Mouse (Mus musculus): Measurements from ENCODE around the gene Arhgap27. TPM values are rescaled to one million over a fixed set of nuclear protein-coding genes. Genes with fewer than 3 reads are reported as not detected.

Gene Arhgap27
- polyA plus RNA-seq, 1 experiment from 2014 or later, result 17.8 TPM

DNA sequence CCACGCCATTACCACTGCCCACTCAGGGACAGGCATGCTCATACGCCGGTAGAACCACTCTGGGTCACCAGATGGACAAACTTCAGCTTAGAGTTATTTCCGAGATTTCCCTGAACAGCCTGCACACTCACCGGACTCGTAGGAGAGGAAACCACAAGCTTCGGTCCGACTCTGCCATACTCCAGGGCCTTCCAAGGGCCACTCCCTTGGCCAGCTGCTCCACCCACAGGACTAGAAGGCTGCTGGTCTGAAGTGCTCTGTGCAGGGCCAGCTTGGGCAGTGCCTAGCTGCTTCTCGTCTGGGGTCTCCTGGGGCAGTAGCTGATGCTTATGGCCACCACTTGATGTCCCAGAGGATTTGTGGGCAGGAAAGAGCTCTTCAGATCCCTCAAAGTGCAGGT is 23.3 kb upstream of the Arhgap27 start:
- 83% methylated on average over 9 of the region's 9 CpGs for whole genome bisulfite sequencing
- ATAC-seq (ENCODE audit: low FRiP score, low TSS enrichment), result no peak

DNA sequence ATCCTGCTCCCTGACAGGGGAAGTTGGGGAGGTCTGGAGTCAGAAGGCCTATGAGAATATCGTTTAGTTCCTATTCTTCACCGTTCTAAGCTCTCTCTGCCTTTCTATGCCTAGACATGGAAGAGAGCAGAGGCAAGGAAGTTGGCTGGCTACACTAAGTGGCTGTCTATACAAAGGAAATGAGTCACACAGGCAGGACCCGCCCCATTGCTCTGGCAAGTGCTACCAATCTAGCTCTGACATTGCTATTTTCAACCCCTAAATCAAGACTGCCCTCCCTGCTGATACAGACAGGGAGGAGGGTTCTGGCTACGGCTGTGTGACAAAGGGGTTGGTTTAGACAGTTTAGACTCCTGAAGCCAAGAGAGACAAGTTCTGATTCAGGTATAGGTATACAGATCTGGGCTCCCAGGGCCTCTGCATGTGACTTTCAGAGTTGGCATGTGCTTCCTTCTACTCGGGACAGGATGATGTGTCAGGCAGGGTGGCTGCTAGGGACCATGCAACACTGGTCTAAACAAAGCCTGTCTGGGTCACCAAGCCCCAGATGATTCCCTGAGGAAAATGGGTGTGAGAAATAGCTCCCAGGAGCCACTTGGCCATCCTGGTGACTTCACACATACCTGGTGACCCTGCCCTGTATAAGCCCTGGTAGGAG is 18.6 kb upstream of the Arhgap27 start:
- Histone ChIP-seq H3K9ac (replicated peaks; ENCODE audit: low read length) (no peak overlapping the region), H3K4me2 (replicated peaks; ENCODE audit: low read depth, low read length) (no peak overlapping the region), H3K4me3 (ENCODE audit: low read length) (no peak overlapping the region), H3K27me3 (ENCODE audit: insufficient read depth, low read length) (no peaks in the 10 kb centered on the region), H3K36me3 (ENCODE audit: insufficient read depth, low read length) (peaks cover 19% of the 10 kb centered on the region), H3K4me1 (ENCODE audit: insufficient read depth, low read length) (peaks cover 12% of the 10 kb centered on the region), H3K9me3 (ENCODE audit: low read length) (no peaks in the 10 kb centered on the region), H3K27ac (ENCODE audit: low read length) (peak overlapping the region; percentile 54; the same call in 1 of the 2 replicates)
- peak; percentile 66 for ATAC-seq (ENCODE audit: low FRiP score, low TSS enrichment)
- WGBS, result 54% methylated on average over 5 of the region's 5 CpGs

More for the DNA sequence above, 23.3 kb upstream of the Arhgap27 start:
- H3K4me3 ChIP-seq (ENCODE audit: low read length), result no peak overlapping the region
- peaks cover 14% of the 10 kb centered on the region; the same call in 1 of the 2 replicates for H3K36me3 ChIP-seq (ENCODE audit: insufficient read depth, low read length)
- H3K9ac ChIP-seq (replicated peaks; ENCODE audit: low read length), result no peak overlapping the region
- no peak overlapping the region for H3K4me2 ChIP-seq (replicated peaks; ENCODE audit: low read depth, low read length)
- H3K27me3 ChIP-seq (ENCODE audit: insufficient read depth, low read length), result no peaks in the 10 kb centered on the region
- H3K4me1 ChIP-seq (ENCODE audit: insufficient read depth, low read length), result peaks cover 20% of the 10 kb centered on the region
- no peaks in the 10 kb centered on the region for H3K9me3 ChIP-seq (ENCODE audit: low read length)
- H3K27ac ChIP-seq (ENCODE audit: low read length), result no peak overlapping the region

DNA sequence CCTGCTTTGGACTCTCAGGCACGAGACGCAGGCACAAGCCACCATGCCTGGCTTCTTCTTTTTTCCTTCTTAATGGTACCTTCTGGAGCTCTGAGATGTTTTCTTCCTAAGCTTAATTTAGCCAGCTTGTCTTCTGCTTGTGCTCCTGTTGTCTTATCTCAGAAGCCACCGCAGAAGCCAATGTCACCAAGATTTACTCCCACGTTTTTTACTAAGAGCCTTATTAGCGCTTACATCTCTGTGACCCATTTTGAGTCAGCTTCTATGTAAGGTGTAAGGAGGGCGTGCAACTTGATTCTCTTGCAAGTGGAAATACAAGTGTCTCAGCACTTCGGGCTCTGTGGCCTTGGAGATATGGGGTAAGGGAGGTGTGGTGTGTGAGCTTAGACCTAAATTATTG is 18.0 kb upstream of the Arhgap27 start:
- H3K27ac ChIP-seq (ENCODE audit: low read length), result peak overlapping the region; percentile 36; the same call in 1 of the 2 replicates

DNA sequence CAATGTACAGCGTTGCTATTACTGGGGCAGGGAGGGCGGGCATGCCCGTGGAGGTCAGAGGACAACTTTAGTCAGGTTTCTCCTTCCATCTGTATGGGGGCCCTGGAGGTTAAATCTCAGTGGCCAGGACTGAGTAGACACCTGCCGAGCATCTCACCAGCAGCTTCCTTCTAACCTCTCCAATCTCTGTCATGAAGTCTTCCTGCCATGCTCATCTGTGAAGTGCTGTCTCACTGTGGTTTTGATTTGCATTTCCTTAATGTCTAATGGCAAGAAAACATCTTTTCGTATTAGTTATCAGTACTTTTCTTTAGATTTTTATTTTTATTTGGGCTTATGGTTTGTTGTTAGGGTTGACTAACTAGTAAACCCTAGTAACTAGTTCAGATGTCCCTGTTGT is 17.0 kb upstream of the Arhgap27 start:
- 77% methylated on average over 5 of the region's 5 CpGs for WGBS
- Histone ChIP-seq H3K4me3 (ENCODE audit: low read length) (no peak overlapping the region), H3K27ac (ENCODE audit: low read length) (no peak overlapping the region), H3K4me1 (ENCODE audit: insufficient read depth, low read length) (peaks cover 12% of the 10 kb centered on the region), H3K9ac (replicated peaks; ENCODE audit: low read length) (no peak overlapping the region), H3K4me2 (replicated peaks; ENCODE audit: low read depth, low read length) (no peak overlapping the region), H3K9me3 (ENCODE audit: low read length) (no peaks in the 10 kb centered on the region), H3K27me3 (ENCODE audit: insufficient read depth, low read length) (no peaks in the 10 kb centered on the region), H3K36me3 (ENCODE audit: insufficient read depth, low read length) (peaks cover 18% of the 10 kb centered on the region)
- ATAC-seq (ENCODE audit: low FRiP score, low TSS enrichment), result no peak

More for the DNA sequence above, 18.0 kb upstream of the Arhgap27 start:
- no peak overlapping the region for H3K4me3 ChIP-seq (ENCODE audit: low read length)
- 82% methylated on average over 7 of the region's 7 CpGs for WGBS
- H3K4me2 ChIP-seq (replicated peaks; ENCODE audit: low read depth, low read length), result no peak overlapping the region
- peaks cover 19% of the 10 kb centered on the region for H3K36me3 ChIP-seq (ENCODE audit: insufficient read depth, low read length)
- H3K9me3 ChIP-seq (ENCODE audit: low read length), result no peaks in the 10 kb centered on the region
- no peak for ATAC-seq (ENCODE audit: low FRiP score, low TSS enrichment)
- no peak overlapping the region for H3K9ac ChIP-seq (replicated peaks; ENCODE audit: low read length)
- H3K27me3 ChIP-seq (ENCODE audit: insufficient read depth, low read length), result no peaks in the 10 kb centered on the region
- peaks cover 12% of the 10 kb centered on the region for H3K4me1 ChIP-seq (ENCODE audit: insufficient read depth, low read length)

DNA sequence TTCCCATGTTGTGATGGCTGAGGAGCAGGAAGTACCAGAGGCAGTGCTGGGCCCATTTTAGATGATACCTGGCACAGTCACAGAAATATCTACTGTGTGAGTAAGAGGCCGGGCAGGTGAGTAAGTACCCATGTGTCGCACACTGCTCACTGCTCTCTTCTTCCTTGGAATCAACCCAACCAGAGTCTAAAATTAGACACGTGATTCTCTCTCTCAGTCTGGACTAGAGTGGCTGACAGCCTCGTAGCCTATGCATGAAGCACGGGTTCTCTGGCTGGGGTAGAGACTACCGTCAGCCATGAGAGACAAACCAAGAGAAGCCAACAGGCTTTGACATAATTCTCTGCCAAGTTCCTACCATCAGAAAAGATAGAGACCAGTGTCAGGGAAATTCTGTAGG is 14.8 kb upstream of the Arhgap27 start:
- Histone ChIP-seq H3K4me1 (ENCODE audit: insufficient read depth, low read length) (peaks cover 12% of the 10 kb centered on the region), H3K4me2 (replicated peaks; ENCODE audit: low read depth, low read length) (no peak overlapping the region), H3K27me3 (ENCODE audit: insufficient read depth, low read length) (no peaks in the 10 kb centered on the region), H3K9ac (replicated peaks; ENCODE audit: low read length) (no peak overlapping the region), H3K9me3 (ENCODE audit: low read length) (no peaks in the 10 kb centered on the region), H3K27ac (ENCODE audit: low read length) (peak overlapping the region; percentile 30; the same call in 1 of the 2 replicates), H3K4me3 (ENCODE audit: low read length) (no peak overlapping the region), H3K36me3 (ENCODE audit: insufficient read depth, low read length) (peaks cover 20% of the 10 kb centered on the region)
- 95% methylated on average over 6 of the region's 6 CpGs for WGBS
- ATAC-seq (ENCODE audit: low FRiP score, low TSS enrichment), result no peak

DNA sequence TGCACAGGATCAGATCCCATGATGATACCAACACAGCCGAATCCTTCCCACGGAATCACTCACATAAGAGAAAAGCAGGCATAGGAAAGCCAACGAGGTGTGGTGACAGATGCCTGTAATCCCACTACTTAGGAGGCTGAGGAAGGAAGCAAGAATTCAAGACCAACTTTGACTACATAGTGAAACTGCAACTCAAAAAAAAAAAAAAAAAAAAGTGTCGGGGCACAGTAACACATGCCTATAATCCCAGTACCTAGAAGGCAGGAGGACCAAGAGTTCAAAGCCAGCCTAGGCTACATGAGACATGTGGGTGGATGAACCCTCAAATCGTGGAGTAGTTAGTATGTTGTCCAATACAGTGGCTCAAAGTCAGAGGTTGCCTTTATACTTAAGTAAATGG is 12.3 kb upstream of the Arhgap27 start:
- H3K4me1 ChIP-seq (ENCODE audit: insufficient read depth, low read length), result no peaks in the 10 kb centered on the region
- WGBS, result 72% methylated on average over 5 of the region's 5 CpGs
- H3K27me3 ChIP-seq (ENCODE audit: insufficient read depth, low read length), result no peaks in the 10 kb centered on the region
- no peaks in the 10 kb centered on the region for H3K9me3 ChIP-seq (ENCODE audit: low read length)
- H3K4me3 ChIP-seq (ENCODE audit: low read length), result no peak overlapping the region
- peak overlapping the region; percentile 12; the same call in 1 of the 2 replicates for H3K27ac ChIP-seq (ENCODE audit: low read length)
- H3K36me3 ChIP-seq (ENCODE audit: insufficient read depth, low read length), result peaks cover 24% of the 10 kb centered on the region
- ATAC-seq (ENCODE audit: low FRiP score, low TSS enrichment), result no peak
- no peak overlapping the region for H3K9ac ChIP-seq (replicated peaks; ENCODE audit: low read length)
- no peak overlapping the region for H3K4me2 ChIP-seq (replicated peaks; ENCODE audit: low read depth, low read length)

DNA sequence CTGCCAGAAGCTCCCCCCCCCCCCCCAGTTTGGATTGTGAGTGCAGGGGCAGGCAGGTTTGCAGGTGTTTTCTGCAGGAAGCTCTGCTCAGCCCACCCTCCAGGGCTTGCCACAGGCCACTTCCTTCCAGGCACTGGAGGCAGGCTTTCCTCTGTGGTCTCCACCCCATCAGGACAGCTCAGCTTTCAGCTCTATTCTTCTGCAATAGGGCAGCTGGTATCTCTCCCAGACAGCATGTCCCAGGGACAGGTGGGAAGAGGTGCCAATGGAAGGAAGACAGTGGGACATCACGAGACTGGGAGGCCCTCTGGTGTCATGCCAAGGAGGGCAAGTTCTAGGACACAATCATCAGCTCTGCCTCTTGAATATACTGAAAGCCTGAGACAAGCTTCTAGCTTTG is 11.8 kb upstream of the Arhgap27 start:
- ATAC-seq (ENCODE audit: low FRiP score, low TSS enrichment), result no peak
- Histone ChIP-seq H3K4me3 (ENCODE audit: low read length) (no peak overlapping the region), H3K9me3 (ENCODE audit: low read length) (no peaks in the 10 kb centered on the region), H3K4me2 (replicated peaks; ENCODE audit: low read depth, low read length) (no peak overlapping the region), H3K36me3 (ENCODE audit: insufficient read depth, low read length) (peaks cover 26% of the 10 kb centered on the region), H3K27ac (ENCODE audit: low read length) (peak overlapping the region; percentile 12; the same call in 1 of the 2 replicates), H3K9ac (replicated peaks; ENCODE audit: low read length) (no peak overlapping the region), H3K27me3 (ENCODE audit: insufficient read depth, low read length) (no peaks in the 10 kb centered on the region), H3K4me1 (ENCODE audit: insufficient read depth, low read length) (no peaks in the 10 kb centered on the region)
- WGBS, result 59% methylated on average over 1 of the region's 1 CpGs

DNA sequence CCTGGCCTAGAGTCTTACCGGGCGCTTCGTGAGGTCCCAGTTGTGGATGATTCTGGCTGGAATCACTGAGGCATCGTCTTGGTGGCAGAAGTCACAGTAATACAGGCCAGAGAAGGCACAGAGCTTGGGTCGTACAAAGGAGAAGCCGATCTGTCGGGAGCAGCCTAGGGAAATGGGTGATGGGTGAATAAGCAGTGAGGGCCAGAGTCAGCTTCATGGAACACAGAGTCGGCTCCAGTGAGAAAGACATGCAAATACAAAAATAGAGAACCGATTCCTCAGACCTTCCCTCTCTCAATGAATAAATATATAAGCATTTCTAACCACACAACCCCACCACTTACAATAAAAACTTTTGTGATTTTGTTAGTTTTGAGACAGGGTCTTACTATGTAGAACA is 10.4 kb upstream of the Arhgap27 start:
- 91% methylated on average over 9 of the region's 9 CpGs for WGBS
- no peaks in the 10 kb centered on the region for H3K4me1 ChIP-seq (ENCODE audit: insufficient read depth, low read length)
- no peak overlapping the region for H3K9ac ChIP-seq (replicated peaks; ENCODE audit: low read length)
- no peaks in the 10 kb centered on the region for H3K9me3 ChIP-seq (ENCODE audit: low read length)
- H3K27me3 ChIP-seq (ENCODE audit: insufficient read depth, low read length), result no peaks in the 10 kb centered on the region
- peaks cover 29% of the 10 kb centered on the region for H3K36me3 ChIP-seq (ENCODE audit: insufficient read depth, low read length)
- H3K27ac ChIP-seq (ENCODE audit: low read length), result no peak overlapping the region
- no peak overlapping the region for H3K4me3 ChIP-seq (ENCODE audit: low read length)
- no peak for ATAC-seq (ENCODE audit: low FRiP score, low TSS enrichment)
- no peak overlapping the region for H3K4me2 ChIP-seq (replicated peaks; ENCODE audit: low read depth, low read length)

DNA sequence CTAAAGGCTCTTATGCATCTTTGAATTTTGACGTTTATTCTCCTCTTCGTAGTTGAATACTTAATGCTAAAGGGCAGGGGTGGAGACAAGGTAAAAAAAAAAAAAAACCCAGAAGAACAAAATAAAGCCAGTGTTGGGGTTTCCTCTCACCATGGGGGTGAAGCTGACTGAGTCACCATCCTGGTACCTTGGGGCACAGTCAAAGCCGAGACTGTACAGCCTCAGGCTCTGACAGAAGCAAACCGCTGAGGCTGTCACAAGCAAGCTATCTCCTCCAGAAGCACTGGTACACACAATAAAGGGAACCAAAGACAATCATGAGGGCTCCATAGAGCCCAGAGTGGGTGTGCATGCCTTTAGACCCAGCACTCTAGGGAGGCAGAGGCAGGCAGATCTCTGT is 9.1 kb upstream of the Arhgap27 start:
- Histone ChIP-seq H3K36me3 (ENCODE audit: insufficient read depth, low read length) (peaks cover 25% of the 10 kb centered on the region), H3K4me2 (replicated peaks; ENCODE audit: low read depth, low read length) (no peak overlapping the region), H3K9ac (replicated peaks; ENCODE audit: low read length) (no peak overlapping the region), H3K9me3 (ENCODE audit: low read length) (no peaks in the 10 kb centered on the region), H3K4me1 (ENCODE audit: insufficient read depth, low read length) (no peaks in the 10 kb centered on the region), H3K4me3 (ENCODE audit: low read length) (no peak overlapping the region), H3K27me3 (ENCODE audit: insufficient read depth, low read length) (no peaks in the 10 kb centered on the region), H3K27ac (ENCODE audit: low read length) (peak overlapping the region; percentile 67; the same call in 1 of the 2 replicates)
- WGBS, result 86% methylated on average over 4 of the region's 4 CpGs
- no peak for ATAC-seq (ENCODE audit: low FRiP score, low TSS enrichment)

DNA sequence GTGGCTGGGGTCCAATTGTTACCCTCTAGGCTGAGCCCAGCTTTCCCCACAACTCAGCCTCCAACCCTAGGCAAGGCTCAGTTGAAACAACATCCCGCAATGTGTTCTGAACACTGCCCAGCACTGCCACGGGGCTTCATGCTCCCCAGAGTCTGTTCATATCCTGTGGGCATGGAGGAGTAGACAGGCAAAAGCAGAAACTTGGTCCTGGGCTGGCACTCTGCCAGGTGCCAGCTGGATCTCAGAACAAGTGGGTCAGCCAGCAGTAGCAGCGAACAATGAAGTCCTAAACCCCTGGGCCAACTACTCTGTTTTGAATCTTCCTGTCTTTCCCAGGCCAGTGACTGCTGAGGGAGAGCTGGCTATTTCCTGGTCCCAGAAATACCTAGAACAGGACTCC is 8.6 kb upstream of the Arhgap27 start:
- H3K4me1 ChIP-seq (ENCODE audit: insufficient read depth, low read length), result no peaks in the 10 kb centered on the region
- ATAC-seq (ENCODE audit: low FRiP score, low TSS enrichment), result no peak
- peak overlapping the region; percentile 67 for H3K27ac ChIP-seq (ENCODE audit: low read length)
- H3K27me3 ChIP-seq (ENCODE audit: insufficient read depth, low read length), result no peaks in the 10 kb centered on the region
- H3K9me3 ChIP-seq (ENCODE audit: low read length), result no peaks in the 10 kb centered on the region
- no peak overlapping the region for H3K4me3 ChIP-seq (ENCODE audit: low read length)
- no peak overlapping the region for H3K4me2 ChIP-seq (replicated peaks; ENCODE audit: low read depth, low read length)
- peaks cover 28% of the 10 kb centered on the region for H3K36me3 ChIP-seq (ENCODE audit: insufficient read depth, low read length)
- no peak overlapping the region for H3K9ac ChIP-seq (replicated peaks; ENCODE audit: low read length)
- 64% methylated on average over 3 of the region's 3 CpGs for WGBS

Measured in kidney, embryonic 16.5 days (tissue).